Mouse (Mus musculus): ENCODE results near the gene Ulk4.

Ulk4 gene

DNA sequence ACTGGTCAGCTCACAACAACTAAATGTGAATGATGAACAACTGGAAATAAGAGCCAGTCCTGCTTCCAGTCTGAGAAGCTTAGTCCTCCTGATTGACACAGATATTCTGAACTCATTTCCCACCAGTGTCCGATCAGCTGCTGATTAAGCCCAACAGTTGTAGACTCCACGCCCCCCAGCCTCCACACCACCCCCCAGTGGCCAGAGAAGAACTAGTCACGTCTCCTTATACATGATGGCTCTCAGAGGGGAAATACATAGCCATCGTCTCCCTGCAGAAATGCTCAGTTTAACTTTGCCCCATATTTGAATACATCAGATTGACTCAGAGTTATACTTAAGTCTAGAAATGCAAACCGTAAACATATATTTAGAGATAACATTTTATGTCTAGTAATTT, 184.4 kb downstream of the Ulk4 start:
- DNase-seq = no peak

DNA sequence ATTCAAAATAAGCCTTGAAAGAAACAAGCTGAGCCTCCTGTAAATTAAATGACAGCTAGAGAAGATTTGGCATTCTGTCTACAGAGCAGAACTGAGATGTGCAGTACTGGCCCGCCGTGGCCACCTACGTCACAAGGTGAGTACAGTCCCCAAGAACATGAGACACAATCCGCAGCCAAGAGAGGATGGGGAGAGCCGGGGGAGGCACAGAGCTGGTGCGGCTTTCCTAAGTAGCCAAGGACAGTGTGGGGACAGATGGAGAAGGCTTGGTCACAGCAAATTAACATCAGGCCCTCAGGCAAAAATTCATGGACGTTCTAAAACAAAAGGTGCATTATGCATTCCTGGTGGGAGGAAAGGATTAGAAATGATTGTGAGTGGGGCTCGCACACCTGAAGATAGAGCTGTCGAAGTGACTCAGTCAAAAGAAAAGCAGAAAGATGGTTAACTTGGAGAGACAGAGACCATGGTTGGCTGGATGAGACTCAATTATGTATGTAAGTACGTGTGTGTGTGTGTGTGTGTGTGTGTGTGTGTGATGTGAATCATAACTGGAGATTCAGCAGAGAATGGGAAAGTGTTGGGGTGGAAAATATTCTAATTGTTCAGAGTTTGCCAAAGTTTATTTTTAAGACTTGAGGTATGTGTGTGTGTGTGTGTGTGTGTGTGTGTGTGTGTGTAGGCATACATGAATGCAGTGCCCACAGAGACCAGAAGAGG, 185.8 kb downstream of the Ulk4 start:
- DNase-seq = no peak

DNA sequence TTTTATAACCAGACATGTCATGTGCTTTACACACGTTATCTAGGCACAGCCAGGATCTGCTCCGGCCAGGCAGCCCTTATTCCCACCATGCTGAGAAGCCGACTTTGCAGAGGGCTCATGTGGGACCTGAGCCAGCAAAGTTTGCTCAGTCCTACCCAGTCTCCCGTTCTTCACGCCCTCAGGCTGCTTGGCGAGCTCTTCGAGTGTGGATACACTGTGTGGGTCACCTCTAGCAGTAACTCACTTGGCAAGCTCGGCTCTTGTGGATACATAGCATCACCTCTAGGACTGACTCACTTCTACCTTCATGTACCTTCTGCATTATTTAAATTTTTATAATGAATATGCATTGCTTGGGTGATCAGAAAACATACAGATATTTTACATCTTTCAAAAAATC, 189.3 kb downstream of the Ulk4 start:
- no peak for DNase-seq

DNA sequence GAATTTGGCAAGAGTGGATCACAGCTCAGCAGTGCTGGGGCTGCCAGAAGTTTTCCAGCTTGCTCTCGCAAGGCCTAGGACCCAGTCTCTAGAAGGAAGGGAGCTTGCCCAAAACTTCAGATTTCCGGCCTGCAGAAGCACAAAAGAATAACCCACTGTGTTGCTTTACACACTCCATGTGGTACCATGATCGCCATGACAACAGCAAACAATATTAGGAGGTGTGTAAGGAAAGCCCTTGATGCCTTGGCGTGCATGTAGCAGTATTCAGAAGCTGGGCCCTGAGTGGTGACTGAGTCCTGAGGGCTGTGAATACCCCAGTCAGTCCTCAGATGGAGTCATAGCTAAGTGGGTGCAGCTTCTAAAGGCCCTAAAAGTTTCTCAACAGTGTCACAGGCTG, 192.8 kb downstream of the Ulk4 start:
- DNase-seq = no peak

DNA sequence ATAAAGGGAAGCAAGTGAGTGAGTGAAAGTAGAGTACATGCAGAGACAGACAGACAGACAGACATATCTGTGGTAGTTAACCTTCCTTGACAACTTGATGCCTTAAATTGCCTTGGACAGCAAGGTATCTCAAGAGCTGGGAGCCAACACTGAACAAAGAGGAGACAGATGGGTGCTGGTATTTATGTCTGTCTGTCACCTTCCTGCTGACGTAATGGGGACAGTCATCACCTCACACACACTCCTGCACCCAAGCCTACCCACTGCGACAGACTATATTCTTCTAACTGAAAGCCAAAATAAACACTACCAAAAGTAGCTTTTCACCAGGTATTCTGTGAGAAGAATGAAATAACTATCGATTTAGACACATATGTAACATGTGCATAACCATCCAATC, 196.2 kb downstream of the Ulk4 start:
- no peak for DNase-seq

DNA sequence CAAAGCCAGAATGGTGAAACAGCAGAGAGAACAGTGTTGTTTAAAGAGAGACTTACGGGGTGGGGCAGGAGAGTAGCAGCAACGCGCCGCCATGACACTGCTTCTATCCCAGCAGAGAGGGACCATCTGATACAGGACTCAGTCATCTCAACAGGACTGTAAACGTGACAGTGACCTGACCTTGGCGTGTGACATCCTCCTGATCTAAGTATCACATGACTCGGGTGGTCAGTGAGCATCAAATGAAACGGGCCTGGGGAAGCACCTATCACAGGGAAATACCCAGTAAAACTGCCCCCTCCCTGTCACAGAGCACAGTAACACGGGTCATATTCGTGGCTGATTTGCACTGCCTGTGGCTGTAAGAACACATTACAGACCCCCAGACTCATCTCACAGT, 196.6 kb downstream of the Ulk4 start:
- DNase-seq = no peak

DNA sequence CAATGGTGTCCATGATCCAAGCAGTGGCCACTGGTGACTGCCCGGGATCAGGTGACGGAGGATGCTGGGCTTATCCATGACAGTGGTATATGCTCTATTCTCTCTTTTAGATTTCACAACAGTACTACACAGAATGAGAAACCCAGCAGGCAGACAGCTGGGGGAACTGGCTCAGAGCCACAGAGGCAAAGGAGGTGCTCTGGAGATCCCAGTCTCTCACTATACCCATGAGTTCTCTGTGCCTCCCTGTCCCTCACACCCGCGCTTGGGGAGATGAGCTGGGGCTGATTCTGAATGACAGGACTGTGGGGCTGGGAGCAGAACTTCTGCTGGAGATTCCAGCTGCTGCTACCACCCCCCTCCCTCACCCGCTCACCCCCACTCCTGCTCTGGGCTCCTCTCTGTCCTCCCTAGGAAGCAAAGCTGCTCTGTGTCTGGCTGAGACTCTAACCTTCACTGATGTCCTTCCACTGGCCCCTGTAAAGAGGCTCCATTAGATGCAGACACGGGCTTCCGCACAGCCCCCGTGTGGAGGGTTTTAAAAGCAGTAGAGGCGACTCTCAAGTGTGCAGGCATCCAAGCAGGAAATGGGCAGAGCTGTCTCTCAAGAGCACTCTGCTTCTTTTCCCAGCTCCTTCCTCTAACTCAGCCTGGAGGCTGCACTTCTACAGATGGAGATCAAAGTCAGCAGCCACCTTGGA, 197.5 kb downstream of the Ulk4 start:
- DNase-seq = no peak

DNA sequence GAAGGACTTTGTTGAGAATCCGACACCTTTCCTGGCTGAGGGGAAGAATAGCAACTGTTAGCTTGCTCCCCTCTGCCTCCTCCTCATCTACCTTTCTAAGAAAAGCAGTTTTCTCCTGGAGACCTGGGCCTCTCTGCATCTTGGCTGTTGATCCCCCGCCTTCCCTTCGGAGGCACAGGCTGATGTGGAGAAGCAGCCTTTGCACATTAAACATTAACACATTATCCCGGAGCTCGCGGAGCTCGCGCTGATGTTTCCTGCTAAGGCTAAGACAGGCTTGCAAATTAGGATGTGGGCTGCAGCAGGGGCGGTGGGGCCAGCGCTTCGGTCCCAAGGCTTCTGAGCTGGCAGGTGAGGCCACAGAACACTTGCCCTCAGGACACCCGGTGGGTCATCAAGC, 200.7 kb downstream of the Ulk4 start:
- DNase-seq = no peak

DNA sequence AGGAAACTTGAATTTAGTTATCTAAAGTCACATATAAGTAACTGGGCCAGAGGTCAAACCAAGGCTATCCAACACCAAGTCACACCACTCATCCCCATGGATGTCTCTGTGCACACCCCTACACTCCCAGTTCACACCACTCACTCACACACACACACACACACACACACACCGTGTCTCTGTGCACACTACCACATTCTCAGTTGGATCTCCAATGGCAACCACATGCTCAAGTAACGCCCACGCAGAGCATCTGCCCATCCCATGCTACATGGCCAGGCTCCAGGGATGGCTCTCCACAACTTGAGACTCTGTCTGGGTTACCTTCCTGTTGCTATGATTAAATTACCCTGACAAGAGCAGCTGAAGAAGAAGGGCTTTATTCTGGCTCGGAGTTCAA, 201.8 kb downstream of the Ulk4 start:
- DNase-seq = peak; percentile 46

DNA sequence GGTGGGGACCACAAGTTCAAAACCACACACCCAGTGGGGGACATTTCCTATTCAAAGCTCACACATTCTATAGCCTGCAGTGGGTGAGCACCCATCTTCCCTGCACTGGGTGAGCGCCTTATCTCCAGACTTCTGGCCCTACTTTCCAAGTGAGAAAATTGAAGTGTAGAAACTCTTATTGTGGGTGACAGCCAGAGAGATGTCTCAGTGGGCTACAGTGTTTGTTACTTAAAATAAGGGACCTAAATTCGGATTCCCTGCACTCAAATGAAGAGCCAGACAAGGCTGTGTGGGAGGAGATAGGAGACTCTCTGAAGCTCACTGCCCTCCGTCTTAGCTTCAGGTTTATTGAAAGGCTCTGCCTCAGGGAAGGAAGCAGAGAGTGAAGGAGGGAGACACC, 202.3 kb downstream of the Ulk4 start:
- DNase-seq = no peak

DNA sequence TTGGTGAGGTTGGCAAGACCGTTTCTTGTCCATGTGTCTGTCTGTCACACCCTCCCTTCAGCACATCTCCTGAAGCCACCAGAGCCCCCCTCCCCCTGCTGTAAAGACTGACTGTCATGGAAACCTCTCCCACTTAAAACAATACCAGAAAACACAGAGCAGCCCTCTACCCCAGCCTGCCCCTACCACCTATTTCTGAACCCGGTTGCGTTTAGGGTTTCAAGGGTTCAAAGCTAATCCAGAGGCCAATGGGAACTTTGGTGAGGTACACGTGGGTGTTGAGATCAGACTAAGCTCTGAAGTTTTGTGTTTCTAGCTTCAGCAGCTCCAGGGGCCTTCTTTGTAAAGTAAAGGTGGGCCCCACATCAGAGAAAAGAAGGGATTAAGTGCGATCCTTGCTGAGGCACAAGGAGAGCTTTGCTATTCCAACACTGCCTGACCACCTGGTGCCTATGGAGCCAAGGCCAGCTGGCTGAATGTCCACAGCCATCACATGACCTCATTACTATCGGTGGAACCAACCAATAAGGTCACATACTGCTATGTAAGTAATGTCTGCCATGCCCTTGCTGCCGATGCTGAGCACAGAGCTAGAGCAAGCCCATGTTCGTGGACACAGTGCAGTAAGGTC, 204.8 kb downstream of the Ulk4 start:
- DNase-seq = no peak

DNA sequence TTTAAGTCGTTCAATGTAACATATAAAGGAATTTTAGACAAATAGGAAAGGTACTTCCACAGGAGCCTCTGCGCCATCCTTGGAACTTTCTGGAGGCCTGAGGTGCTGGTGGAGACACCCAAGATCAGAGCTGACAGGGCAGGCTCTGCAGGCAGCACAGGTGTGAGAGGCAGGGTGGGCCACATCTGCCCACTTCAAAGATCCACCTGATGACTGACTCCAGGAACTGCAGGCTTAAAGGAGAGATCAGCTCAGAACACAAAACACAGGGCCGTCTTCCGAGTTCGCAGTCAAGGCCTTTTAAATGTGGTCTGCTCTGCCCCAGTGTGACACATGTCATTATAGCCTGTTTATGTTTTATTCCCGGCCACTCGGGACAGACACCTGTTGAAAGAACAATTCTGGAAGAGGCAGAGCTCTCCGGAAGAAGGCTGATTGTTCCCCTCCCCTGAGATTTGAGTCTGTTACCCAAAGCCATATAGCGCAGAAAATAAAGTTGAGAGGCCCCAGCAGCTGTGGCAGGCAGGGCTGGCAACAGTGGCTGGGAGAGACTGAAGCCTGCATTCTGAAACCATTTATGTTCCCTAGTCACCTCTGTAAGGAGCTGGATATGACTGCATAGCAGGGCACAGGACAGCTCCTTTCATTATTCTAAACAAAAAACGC, 205.4 kb downstream of the Ulk4 start:
- DNase-seq = no peak

DNA sequence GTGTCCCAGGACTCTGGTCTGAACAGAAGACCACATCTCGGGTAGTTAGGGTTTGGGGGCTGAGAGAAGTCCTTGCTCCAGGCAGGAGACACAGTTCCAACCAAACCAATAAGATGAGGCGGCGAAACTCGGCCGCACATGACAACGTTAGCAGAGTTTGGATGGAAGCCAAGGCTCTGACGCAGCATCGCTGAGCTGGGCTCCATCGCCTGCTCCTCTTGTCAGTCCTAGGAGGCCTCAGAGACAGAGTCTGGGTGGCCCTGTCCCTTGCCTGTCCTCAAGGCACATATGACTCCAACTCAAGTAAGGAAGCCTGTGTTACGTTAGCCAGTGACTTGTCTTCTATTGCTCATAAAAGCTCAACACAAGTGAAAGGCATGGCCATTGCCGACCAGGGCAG, 205.9 kb downstream of the Ulk4 start:
- DNase-seq = no peak

DNA sequence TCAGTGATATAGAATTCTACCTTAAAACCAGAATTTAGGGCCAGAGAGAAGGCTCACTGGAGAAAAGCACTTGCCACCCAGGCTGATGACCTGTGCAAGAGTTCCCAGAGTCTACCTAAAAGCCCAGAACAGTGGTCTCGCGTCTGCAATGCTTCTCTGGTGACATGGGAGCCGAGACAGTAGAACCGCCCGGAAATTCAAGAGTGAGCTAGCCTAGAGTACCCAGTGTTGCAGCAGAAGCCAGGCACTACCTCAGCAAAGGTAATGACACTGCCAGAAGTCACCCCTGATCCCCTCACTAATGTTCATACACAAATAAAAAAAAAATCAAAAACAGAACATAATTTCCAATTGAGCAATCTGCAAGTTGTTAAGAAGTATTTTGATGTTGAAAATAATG, 208.9 kb downstream of the Ulk4 start:
- DNase-seq = no peak

DNA sequence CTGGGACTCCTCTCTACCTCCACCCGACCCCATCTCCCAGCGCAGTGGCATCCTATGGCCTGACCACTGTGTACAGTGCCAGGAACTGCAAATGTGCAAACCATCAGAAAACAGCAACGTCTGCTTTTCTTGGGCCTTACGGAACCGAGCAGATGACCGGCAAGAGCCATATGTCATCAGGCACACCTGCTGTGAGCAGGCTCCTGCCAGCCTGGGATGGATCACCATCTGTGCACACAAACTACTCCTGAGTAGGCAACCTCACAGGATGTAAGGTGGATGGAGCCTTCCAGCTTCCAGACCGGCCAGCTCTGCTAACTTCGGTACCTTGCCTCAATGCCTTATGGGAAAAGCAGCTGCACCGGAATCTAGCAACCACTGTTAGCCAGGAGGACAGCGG, 210.0 kb downstream of the Ulk4 start:
- peak; percentile 98 for DNase-seq

DNA sequence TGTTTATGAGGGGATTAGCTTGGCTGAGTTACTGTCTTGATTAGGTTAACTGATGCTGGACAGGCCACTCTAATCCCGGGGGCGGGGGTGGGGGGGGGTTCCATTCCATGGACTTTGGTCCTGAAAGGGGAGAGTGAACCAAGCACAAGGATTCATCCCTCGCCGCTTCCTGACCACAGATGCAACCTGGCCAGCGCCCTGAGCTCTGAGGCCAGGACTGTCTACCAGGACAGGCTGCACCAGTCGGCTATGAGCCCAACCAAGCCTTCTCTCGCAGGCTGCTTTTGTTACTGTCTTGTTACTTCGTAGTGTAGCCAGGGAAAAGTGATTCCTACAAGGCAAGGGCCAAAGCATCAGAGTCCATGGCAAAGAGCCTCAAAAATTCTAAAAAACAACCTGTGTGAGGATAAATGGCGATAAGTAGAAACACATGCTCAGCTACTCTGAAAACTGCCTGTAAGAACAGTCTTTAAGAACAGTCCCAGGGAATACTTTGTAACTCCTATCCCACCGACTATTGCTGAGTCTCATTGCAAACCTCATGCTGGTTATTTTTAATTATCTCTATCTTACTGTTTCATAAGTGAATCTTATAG, 211.5 kb downstream of the Ulk4 start:
- DNase-seq = peak; percentile 31

DNA sequence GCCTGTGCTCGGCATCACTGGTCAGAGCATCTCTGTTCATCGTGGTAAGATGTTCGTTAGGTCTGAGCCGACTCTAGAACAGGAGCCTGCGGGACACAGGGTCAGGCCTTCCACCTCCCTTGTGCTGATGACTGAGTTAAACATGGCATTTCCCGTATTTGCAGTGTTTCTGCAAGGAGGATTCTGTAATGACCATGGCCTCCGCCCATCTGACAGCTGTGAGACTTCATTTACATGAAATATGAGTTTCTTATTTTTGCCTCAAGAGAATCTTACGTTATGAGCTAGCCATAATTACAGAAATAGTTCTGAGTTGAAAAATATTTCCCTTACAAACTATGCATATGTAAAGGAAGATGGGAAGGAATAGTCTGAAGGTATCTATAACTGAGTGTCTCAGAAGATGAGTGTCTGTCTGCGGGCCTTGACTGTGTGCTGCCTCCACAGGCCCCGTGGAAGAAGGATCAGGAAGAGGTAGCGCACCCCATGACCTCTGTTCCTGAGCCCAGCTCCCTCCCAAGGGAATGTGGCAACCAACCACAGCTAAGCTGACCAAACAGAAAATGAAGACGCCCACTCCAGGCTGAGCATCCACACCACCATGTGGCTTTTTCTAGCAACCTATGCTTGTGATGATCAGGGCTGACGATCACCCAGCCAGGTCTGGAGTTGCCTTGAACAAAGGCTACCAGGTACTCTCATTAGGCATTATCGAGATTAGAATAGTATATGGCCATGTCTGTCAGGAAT, 212.2 kb downstream of the Ulk4 start:
- DNase-seq = no peak

DNA sequence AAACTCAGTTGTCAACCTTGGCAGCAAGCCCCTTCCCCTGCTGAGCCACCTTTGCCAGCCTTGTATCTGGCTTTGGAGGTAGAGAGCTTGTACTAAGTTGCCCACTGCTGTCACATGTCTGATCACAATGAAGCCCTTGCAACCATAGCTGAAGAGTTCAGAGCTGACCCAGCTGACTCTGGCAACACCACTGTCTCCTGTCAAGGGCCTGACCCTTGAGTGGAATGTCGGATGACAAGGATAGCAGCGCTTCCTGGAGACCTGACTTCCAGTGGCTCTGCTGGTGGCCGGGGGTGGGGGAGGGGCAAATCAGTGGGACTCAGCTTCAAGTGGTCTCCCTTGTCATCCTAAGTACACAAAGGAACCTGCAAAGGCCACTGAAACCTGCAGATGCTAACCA, 214.3 kb downstream of the Ulk4 start:
- no peak for DNase-seq

DNA sequence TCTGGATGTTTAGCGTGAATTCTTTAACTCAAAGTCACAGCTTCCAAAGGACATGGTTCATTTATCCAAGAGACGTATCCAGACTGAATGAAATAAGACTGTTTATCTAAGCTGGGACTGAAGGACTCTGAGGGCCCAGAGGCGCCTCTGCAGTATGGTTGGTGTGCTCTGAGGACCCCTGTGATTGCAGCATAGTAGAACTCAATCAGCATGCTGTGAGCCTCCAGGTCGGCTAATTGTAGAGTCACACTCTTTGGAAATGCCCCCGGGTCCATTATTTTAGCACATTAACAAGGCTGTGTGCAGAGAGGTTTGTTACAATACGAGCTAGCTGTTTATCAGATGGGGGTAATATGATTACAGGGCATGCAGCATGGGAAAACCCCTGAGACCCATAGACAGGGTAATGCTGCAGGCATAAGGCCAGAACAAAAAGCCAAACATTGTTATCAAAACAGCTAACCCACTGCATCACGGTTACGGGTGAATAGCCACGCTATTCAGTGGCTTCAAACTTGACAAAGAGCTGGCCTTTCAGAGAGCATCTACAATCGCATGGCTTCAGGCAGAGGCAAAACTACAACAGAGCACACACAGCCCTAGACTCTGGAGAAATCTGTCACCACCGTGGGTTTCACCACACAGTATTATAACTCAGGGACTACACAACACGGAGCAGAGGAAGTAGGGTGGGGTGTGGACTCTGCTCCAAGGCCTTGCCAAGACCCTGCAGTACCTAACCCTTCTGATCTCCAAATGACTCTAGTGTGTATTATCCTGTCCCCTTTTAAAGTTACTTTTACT, 215.0 kb downstream of the Ulk4 start:
- DNase-seq = no peak

DNA sequence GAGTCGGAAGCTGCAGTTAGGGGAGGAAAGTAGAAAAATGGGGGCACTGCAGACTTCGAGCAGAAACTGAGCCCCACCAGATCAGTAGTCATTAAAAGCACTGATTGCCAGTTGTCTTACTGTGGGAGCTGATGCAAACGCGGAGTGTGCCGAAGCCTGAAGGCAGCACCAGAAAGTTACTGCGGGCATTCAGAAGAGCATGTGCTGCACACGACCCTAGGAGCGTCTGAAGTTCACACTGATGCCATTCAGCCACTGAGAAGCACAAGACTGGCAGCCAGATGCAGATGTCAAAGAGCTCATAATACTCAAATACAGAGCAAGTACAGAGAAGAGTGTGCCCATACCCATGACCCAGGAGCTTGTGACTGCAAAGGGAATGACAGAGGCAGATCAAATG, 216.7 kb downstream of the Ulk4 start:
- DNase-seq = no peak

DNA sequence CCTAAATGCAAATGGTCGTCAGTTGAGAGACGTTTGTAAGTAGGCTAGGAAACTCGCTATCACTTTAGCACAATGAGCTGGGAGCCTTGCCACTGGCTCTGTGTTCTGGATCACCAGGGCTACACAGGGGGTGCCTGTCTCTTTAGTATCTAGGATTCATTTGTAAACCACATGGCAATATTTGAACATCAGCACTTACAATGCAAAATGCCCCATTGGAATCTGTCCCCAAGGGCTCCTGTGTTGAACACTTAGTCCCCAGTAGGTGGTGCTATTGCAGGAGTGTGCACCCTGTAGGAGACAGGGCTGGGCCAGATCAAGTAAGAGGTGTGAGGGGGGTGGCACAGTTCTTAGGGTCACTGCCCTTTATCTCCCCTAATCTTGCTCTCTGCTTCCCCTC, 217.7 kb downstream of the Ulk4 start:
- DNase-seq = no peak

DNA sequence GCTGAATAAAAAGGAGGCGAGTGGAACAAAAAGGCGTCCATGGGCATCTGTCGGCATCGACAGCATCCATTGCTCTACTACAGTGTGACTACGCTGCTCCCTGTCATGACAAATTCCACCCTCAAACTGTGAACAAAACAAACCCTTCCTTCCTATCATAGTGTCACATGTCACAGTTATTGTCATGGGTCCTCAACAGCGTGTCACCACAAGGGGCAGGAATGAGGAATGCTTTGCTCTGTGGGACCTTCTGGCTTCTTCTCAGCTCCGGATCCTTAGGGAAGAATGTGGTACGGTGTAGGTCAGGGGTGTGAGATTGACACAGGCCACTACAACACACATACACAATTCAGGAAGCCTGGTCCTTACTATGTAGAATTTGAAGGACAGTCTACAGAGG, 218.5 kb downstream of the Ulk4 start:
- no peak for DNase-seq

All from cerebellum, adult 9-10 months (tissue).